14 mouse cellular contexts compared by ENCODE assay signal in the genomic region with DNA sequence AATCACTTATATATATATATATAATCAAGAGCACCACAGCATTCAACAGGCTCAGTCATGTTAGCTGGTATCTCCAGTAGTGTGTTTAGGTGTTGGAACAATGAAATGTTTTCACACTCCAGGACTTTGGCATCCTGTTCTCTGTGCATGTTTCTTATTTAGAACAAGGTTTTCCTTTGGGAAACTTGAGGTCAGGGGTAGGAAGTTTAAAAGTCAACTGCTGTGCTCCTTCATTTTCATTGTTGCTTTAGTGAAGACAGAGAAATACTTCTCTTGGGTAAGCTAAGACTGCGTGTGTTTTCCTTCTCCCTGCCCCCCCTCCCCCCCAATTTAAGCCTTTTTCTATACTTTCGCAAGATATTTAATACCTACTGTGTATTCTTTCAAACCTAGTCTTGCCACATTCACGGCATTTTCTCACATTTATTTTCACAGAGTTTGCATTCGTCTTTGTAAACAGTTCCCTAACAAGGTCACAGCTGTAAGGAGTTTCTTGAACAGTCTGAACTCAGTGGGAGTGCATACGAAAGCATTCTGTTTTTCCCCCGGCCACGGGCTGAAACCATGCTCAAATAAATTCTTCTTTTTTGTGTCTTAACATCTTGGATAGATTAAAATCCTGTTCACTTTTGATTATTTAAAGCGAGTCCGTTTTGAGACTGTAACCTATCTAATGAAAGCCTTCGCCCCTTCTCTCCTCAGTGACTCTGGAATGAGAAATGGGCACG.
DNase-seq lines count a peak whose midpoint lies in the region; ATAC-seq and TF ChIP-seq lines count a peak whose summit lies in the region.
"Had no signal": no experiment of that assay in that cellular context is flagged by ENCODE, and none has a peak within 500 bp of the region (broad histone marks: within the 10 kb centered on the region; RNA-seq: fewer than 3 reads in every experiment).

No protein-coding gene starts in this region.

- peak; percentile 6 for DNase-seq in hindbrain, embryonic 11.5 days (ENCODE audit: low spot score)
- DNase-seq in hindbrain, postnatal 0 days (ENCODE audit: low spot score): no peak
- peak; percentile 10 for DNase-seq in midbrain, postnatal 0 days (ENCODE audit: low spot score)
- no peak for DNase-seq in limb, embryonic 11.5 days (ENCODE audit: low spot score)
- no peak for DNase-seq in adrenal gland, adult 8-10 months
- no peak for DNase-seq in urinary bladder, postnatal 10 days (ENCODE audit: low spot score)
- DNase-seq: heart, adult 11 months; heart, postnatal 10 days had no signal

- no peaks in the 10 kb centered on the region for H3K27me3 ChIP-seq in hindbrain, embryonic 11.5 days (ENCODE audit: control insufficient read depth, insufficient read depth, low read length)
- H3K27me3 ChIP-seq in hindbrain, postnatal 0 days (ENCODE audit: insufficient read depth, low read length): no peaks in the 10 kb centered on the region
- no peaks in the 10 kb centered on the region for H3K27me3 ChIP-seq in midbrain, postnatal 0 days (ENCODE audit: insufficient read depth, low read length)
- no peaks in the 10 kb centered on the region for H3K27me3 ChIP-seq in midbrain, embryonic 15.5 days (replicated peaks)
- no peaks in the 10 kb centered on the region for H3K27me3 ChIP-seq in limb, embryonic 11.5 days (ENCODE audit: control insufficient read depth, insufficient read depth, low read length)

- no peak overlapping the region for H3K4me2 ChIP-seq in hindbrain, embryonic 11.5 days (replicated peaks; ENCODE audit: low read depth, low read length)
- H3K4me2 ChIP-seq in hindbrain, postnatal 0 days (ENCODE audit: low read depth, low read length): no peak overlapping the region
- no peak overlapping the region for H3K4me2 ChIP-seq in midbrain, postnatal 0 days (ENCODE audit: low read depth, low read length, poor library complexity, severe bottlenecking)
- H3K4me2 ChIP-seq in midbrain, embryonic 15.5 days: no peak overlapping the region
- 0 out of 2 replicates have a peak overlapping the region, but pooled peaks have one; percentile 10 for H3K4me2 ChIP-seq in limb, embryonic 11.5 days (ENCODE audit: low read depth, severe bottlenecking)

- no peak overlapping the region for H3K9ac ChIP-seq in hindbrain, embryonic 11.5 days (ENCODE audit: low read depth, low read length)
- H3K9ac ChIP-seq in hindbrain, postnatal 0 days (replicated peaks; ENCODE audit: low read length): no peak overlapping the region
- H3K9ac ChIP-seq in midbrain, postnatal 0 days (replicated peaks; ENCODE audit: low read length, poor library complexity, severe bottlenecking): no peak overlapping the region
- no peak overlapping the region for H3K9ac ChIP-seq in midbrain, embryonic 15.5 days
- H3K9ac ChIP-seq in limb, embryonic 11.5 days (ENCODE audit: low read length): no peak overlapping the region
- H3K9ac ChIP-seq: liver, embryonic 14.5 days had no signal

- H3K36me3 ChIP-seq in hindbrain, embryonic 11.5 days (ENCODE audit: control insufficient read depth, insufficient read depth, low read length): no peaks in the 10 kb centered on the region
- H3K36me3 ChIP-seq in hindbrain, postnatal 0 days (ENCODE audit: insufficient read depth, low read length): no peaks in the 10 kb centered on the region
- no peaks in the 10 kb centered on the region for H3K36me3 ChIP-seq in midbrain, postnatal 0 days (ENCODE audit: insufficient read depth, low read length)
- H3K36me3 ChIP-seq in midbrain, embryonic 15.5 days (replicated peaks): no peaks in the 10 kb centered on the region
- H3K36me3 ChIP-seq in limb, embryonic 11.5 days (ENCODE audit: control insufficient read depth, insufficient read depth, low read length): no peaks in the 10 kb centered on the region
- H3K36me3 ChIP-seq: G1E had no signal

- no peak for TF ChIP-seq CTCF in hindbrain, postnatal 0 days (IDR thresholded peaks at IDR 0.05; ENCODE audit: low read depth)
- TF ChIP-seq CTCF in midbrain, postnatal 0 days (IDR thresholded peaks at IDR 0.05): no peak

- ATAC-seq in hindbrain, embryonic 11.5 days (ENCODE audit: low FRiP score): no peak
- no peak for ATAC-seq in hindbrain, postnatal 0 days
- no peak for ATAC-seq in midbrain, postnatal 0 days (ENCODE audit: low FRiP score)
- no peak for ATAC-seq in midbrain, embryonic 15.5 days (replicated peaks)
- ATAC-seq in limb, embryonic 11.5 days (ENCODE audit: insufficient number of reproducible peaks, low FRiP score, low TSS enrichment, low read depth): 0 out of 2 replicates have a peak, but pooled peaks have one; percentile 51
- no peak for ATAC-seq in erythroid progenitor cell, adult 5-6 weeks (replicated peaks; ENCODE audit: low FRiP score, poor library complexity, severe bottlenecking)
- ATAC-seq: activated CD4-positive, CD25-positive, alpha-beta regulatory T cell, adult 4 months; inflammation-experienced regulatory T-cells, adult 6 months had no signal

- no peaks in the 10 kb centered on the region for H3K9me3 ChIP-seq in hindbrain, embryonic 11.5 days (ENCODE audit: control insufficient read depth, low read length)
- no peaks in the 10 kb centered on the region for H3K9me3 ChIP-seq in hindbrain, postnatal 0 days (ENCODE audit: low read length)
- H3K9me3 ChIP-seq in midbrain, postnatal 0 days (ENCODE audit: low read length): no peaks in the 10 kb centered on the region
- no peaks in the 10 kb centered on the region for H3K9me3 ChIP-seq in midbrain, embryonic 15.5 days
- no peaks in the 10 kb centered on the region for H3K9me3 ChIP-seq in limb, embryonic 11.5 days (ENCODE audit: control insufficient read depth, low read length)
- H3K9me3 ChIP-seq: G1E had no signal

- H3K27ac ChIP-seq in hindbrain, embryonic 11.5 days (ENCODE audit: low read depth, low read length): no peak overlapping the region
- no peak overlapping the region for H3K27ac ChIP-seq in hindbrain, postnatal 0 days
- no peak overlapping the region for H3K27ac ChIP-seq in midbrain, postnatal 0 days (ENCODE audit: low read depth, low read length)
- H3K27ac ChIP-seq in midbrain, embryonic 15.5 days: no peak overlapping the region
- 0 out of 2 replicates have a peak overlapping the region, but pooled peaks have one; percentile 30 for H3K27ac ChIP-seq in limb, embryonic 11.5 days (replicated peaks; ENCODE audit: low read depth, low read length)
- H3K27ac ChIP-seq: liver, embryonic 14.5 days had no signal

- 57% methylated on average over 11 of the region's 11 CpGs for WGBS in hindbrain, embryonic 11.5 days
- 58% methylated on average over 11 of the region's 11 CpGs for WGBS in hindbrain, postnatal 0 days
- WGBS in midbrain, postnatal 0 days: 61% methylated on average over 11 of the region's 11 CpGs
- WGBS in midbrain, embryonic 15.5 days: 67% methylated on average over 11 of the region's 11 CpGs
- 28% methylated on average over 11 of the region's 11 CpGs for WGBS in limb, embryonic 11.5 days

- no peaks in the 10 kb centered on the region for H3K4me1 ChIP-seq in hindbrain, embryonic 11.5 days (replicated peaks; ENCODE audit: control insufficient read depth, insufficient read depth, low read length)
- no peaks in the 10 kb centered on the region for H3K4me1 ChIP-seq in hindbrain, postnatal 0 days (ENCODE audit: insufficient read depth, low read length)
- H3K4me1 ChIP-seq in midbrain, postnatal 0 days (ENCODE audit: insufficient read depth, low read length): no peaks in the 10 kb centered on the region
- no peaks in the 10 kb centered on the region for H3K4me1 ChIP-seq in midbrain, embryonic 15.5 days
- 0 out of 2 replicates have a peak, but pooled peaks cover 4% of the 10 kb centered on the region for H3K4me1 ChIP-seq in limb, embryonic 11.5 days (ENCODE audit: control insufficient read depth, insufficient read depth, low read length)

- H3K4me3 ChIP-seq in hindbrain, embryonic 11.5 days (ENCODE audit: low read depth, low read length): no peak overlapping the region
- no peak overlapping the region for H3K4me3 ChIP-seq in hindbrain, postnatal 0 days (ENCODE audit: low read length)
- H3K4me3 ChIP-seq in midbrain, postnatal 0 days (ENCODE audit: low read depth, low read length): no peak overlapping the region
- H3K4me3 ChIP-seq in midbrain, embryonic 15.5 days: no peak overlapping the region
- no peak overlapping the region for H3K4me3 ChIP-seq in limb, embryonic 11.5 days (ENCODE audit: low read depth, low read length)

Comparison
In these comparisons a context has a peak if more than half of its experiments do, and no peak if none do; other contexts are left out.
1. DNase-seq: peak in hindbrain, embryonic 11.5 days (single experiment) and midbrain, postnatal 0 days (single experiment); none in hindbrain, postnatal 0 days (single experiment), limb, embryonic 11.5 days (single experiment), adrenal gland, adult 8-10 months (single experiment) and urinary bladder, postnatal 10 days (single experiment).